Mouse (Mus musculus) kidney, embryonic 16.5 days (tissue): Measurements from ENCODE around the gene Ryk. TPM values are rescaled to one million over a fixed set of nuclear protein-coding genes. Genes with fewer than 3 reads are reported as not detected.

Experiments used
- ATAC-seq: fragments of 200-750 bp; cut with Nextera tagmentation; 2 replicates; pipeline ENCODE4 v1.8.0; 2017; ENCODE audit warnings: moderate TSS enrichment; ENCODE audit not compliant: low FRiP score, low TSS enrichment
- H3K27ac ChIP-seq: fragments of 300-500 bp; sonication (generic); 2 replicates; pipeline ENCODE4 v1.5.1; 2014; ENCODE audit warnings: low read length
- H3K27me3 ChIP-seq: fragments of 300-500 bp; sonication (generic); 2 replicates; pipeline ENCODE4 v1.6.1; 2014; ENCODE audit warnings: low read length, control low read depth, mixed read lengths; ENCODE audit not compliant: insufficient read depth
- H3K36me3 ChIP-seq: fragments of 300-500 bp; sonication (generic); 2 replicates; pipeline ENCODE4 v1.6.1; 2014; ENCODE audit warnings: low read length, control low read depth, mixed read lengths; ENCODE audit not compliant: insufficient read depth
- H3K4me1 ChIP-seq: fragments of 300-500 bp; sonication (generic); 2 replicates; pipeline ENCODE4 v1.6.1; 2014; ENCODE audit warnings: low read length, control low read depth, mixed read lengths; ENCODE audit not compliant: insufficient read depth
- H3K4me2 ChIP-seq: fragments of 300-500 bp; sonication (generic); replicated peaks from 2 replicates; pipeline ENCODE4 v1.6.1; 2014; ENCODE audit warnings: low read depth, low read length
- H3K4me3 ChIP-seq: fragments of 300-500 bp; sonication (generic); 2 replicates; pipeline ENCODE4 v1.5.1; 2014; ENCODE audit warnings: mild to moderate bottlenecking, low read length
- H3K9ac ChIP-seq: fragments of 300-500 bp; sonication (generic); replicated peaks from 2 replicates; pipeline ENCODE4 v1.6.1; 2014; ENCODE audit warnings: low read length
- H3K9me3 ChIP-seq: fragments of 300-500 bp; sonication (generic); 2 replicates; pipeline ENCODE4 v1.6.1; 2016; ENCODE audit warnings: low read length, control low read depth
- WGBS: fragments of 180-500 bp; shearing (Covaris S2); extraction: QIAGEN DNeasy Blood & Tissue Kit; methylation state at CpG from one replicate; pipeline ENCODE4 v1.1.7; 2014; 5-methylcytosine and 5-hydroxymethylcytosine counted together
- polyA plus RNA-seq: library from polyadenylated mRNA; unstranded; fragments of >200 nt; fragmentation: Nextera tagmentation; extraction: Ambion mirVana; gene quantifications from 2 replicates; pipeline ENCODE4 v1.2.1, GENCODE M21; 2015

Gene Ryk
- polyA plus RNA-seq, 1 experiment from 2014 or later, result 17.0 TPM

DNA sequence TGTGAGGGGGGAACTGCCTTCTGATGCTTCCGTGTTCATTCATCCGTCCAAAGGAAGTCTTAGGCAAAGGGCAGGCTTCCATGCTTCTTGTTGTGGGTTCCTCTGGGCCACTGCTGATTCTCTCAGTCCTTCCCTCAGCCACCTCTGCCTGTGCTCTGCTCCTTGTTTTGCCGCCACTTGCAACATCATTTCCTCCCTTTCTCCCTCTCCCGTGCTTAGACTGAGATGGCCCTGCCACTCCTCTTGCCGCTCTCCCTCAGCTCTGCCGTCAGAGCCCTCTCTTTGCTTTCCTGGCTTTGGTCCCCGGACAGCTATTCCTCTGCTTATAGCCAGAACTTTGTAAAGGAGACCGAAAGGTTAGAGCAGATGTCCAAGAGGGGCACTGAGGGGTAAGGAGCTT is 30.2 kb downstream of the Ryk start:
- WGBS, result 38% methylated on average over 8 of the region's 8 CpGs
- Histone ChIP-seq H3K9ac (no peak overlapping the region), H3K4me1 (peaks cover 56% of the 10 kb centered on the region), H3K36me3 (peaks cover 10% of the 10 kb centered on the region), H3K4me3 (no peak overlapping the region), H3K27me3 (no peaks in the 10 kb centered on the region), H3K9me3 (no peaks in the 10 kb centered on the region), H3K4me2 (no peak overlapping the region), H3K27ac (peak overlapping the region; percentile 62)
- ATAC-seq, result no peak

DNA sequence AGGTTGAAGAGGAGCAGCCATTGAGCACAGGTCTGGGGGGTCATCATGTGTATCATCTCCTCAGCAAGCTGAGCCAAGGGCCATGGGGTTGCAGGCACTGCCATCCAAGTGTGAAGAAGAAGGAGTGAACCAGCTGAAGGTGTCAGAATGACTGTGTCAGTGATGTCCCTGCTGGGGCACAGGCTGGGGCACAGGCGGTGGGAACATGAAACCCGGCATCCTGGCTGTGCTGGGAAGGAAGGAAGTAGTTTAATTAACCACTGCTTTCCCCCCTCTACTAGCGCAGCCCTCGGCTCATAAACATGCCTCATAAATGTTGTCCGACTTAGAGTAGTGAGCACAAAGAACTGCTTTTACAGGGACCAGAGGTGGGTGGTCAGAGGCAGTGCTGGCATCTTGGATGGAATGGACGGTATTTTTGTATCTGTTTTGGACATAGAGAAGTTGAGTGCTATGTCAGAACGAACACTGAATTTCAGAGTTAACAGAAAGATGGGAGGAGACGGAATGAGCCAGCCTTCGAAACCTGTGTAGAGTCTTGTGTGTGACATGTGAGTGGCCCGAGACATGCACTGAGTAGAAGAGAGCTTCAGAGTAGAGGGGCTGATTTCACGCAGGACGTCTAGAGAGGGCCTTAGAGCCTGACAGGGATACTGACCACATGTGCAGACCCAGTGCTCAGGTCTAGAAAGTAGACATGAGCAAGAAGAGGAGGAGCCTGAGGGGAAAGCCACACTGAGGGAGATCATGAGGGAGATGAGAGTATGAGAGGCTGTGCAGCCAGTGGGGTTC is 31.4 kb downstream of the Ryk start:
- whole genome bisulfite sequencing, result 17% methylated on average over 12 of the region's 12 CpGs

DNA sequence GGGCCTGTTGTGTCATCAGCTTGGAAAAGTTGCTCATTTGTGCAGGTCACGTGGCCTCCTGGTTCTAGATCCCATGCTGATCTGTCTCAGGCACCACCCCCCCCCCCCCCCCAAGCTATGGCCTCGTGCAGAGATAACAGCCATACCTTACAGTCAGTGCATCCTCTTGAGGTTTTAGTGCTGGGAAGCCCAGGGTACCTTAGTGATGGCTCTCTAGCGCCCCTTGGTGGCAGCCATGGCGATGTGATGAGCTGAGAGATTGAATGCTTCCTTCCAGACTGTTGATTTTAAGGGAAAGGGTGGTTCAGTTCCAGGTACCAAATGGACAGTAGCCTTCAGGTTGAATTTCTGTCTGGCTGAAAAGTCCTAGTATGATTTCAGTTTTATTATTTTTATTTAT is 32.2 kb downstream of the Ryk start:
- Histone ChIP-seq H3K36me3 (peaks cover 17% of the 10 kb centered on the region), H3K4me3 (no peak overlapping the region), H3K27me3 (no peaks in the 10 kb centered on the region), H3K9ac (no peak overlapping the region), H3K4me1 (peaks cover 44% of the 10 kb centered on the region), H3K4me2 (no peak overlapping the region), H3K27ac (peak overlapping the region; percentile 62), H3K9me3 (no peaks in the 10 kb centered on the region)
- peak; percentile 54 for ATAC-seq
- 4% methylated on average over 4 of the region's 4 CpGs for WGBS

More for the DNA sequence above, 31.4 kb downstream of the Ryk start:
- peaks cover 11% of the 10 kb centered on the region for H3K36me3 ChIP-seq
- H3K27ac ChIP-seq, result peak overlapping the region; percentile 62
- H3K4me2 ChIP-seq, result no peak overlapping the region
- H3K9me3 ChIP-seq, result no peaks in the 10 kb centered on the region
- H3K4me3 ChIP-seq, result no peak overlapping the region
- no peaks in the 10 kb centered on the region for H3K27me3 ChIP-seq
- ATAC-seq, result peak; percentile 76
- peaks cover 51% of the 10 kb centered on the region for H3K4me1 ChIP-seq
- H3K9ac ChIP-seq, result no peak overlapping the region

DNA sequence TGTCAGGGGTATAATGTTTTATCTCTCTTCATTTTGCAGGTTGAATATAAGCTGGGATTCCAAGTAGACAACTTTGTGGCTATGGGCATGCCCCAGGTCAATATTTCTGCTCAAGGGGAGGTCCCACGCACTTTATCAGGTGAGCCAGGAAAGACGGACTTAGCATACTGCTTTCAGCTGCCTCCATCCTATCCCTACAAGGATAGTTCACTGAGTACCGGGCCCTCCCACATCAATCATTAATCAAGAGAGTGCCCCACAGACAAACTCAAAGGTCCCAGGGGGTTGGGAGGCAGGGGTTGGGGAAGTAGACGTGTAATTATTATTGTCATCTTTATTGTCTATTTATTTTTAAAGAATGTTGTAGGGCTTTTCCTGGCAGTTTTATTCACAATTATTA is 32.8 kb downstream of the Ryk start:
- 54% methylated on average over 4 of the region's 4 CpGs for WGBS
- Histone ChIP-seq H3K27me3 (no peaks in the 10 kb centered on the region), H3K27ac (no peak overlapping the region), H3K9me3 (no peaks in the 10 kb centered on the region), H3K9ac (no peak overlapping the region), H3K36me3 (peaks cover 22% of the 10 kb centered on the region), H3K4me1 (peaks cover 37% of the 10 kb centered on the region), H3K4me2 (no peak overlapping the region), H3K4me3 (no peak overlapping the region)
- no peak for ATAC-seq

GRCm38 (mm10) chr9:102868451-102868850 is 33.7 kb downstream of the Ryk start:
- 92% methylated on average over 7 of the region's 7 CpGs for WGBS
- no peak overlapping the region for H3K4me2 ChIP-seq
- no peaks in the 10 kb centered on the region for H3K27me3 ChIP-seq
- no peak overlapping the region for H3K9ac ChIP-seq
- no peak overlapping the region for H3K27ac ChIP-seq
- no peaks in the 10 kb centered on the region for H3K9me3 ChIP-seq
- peaks cover 27% of the 10 kb centered on the region for H3K36me3 ChIP-seq
- peaks cover 33% of the 10 kb centered on the region for H3K4me1 ChIP-seq
- H3K4me3 ChIP-seq, result no peak overlapping the region
- ATAC-seq, result no peak

DNA sequence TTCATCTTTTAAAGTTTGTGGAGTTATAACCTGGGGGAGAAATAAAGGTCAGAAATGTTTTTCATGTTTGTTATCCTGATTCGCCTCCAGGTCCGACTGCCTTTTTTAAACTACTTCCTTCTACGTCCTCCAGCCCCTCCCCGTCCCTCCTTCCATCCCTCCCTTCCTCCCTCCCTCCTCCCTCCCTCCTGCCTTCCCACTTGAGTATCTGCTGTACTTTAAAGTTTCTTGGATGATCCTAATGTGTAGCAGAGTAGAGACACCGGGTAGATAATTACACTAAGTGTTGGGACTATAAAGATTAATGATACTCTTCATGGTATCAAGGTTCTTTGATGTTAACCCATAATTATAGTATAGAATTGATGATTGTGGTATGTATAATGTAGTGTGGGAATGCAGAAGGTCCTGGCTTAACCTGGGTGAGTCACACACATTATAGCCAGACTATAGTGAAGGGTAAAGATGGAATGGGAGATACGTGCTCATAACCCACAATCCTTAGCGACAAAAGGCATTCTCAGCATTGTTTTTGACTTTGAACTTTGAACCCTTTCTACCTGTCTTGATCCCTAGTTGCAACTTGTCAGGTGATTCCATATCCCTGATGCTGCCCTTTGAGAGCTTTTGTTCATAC is 41.5 kb downstream of the Ryk start:
- ATAC-seq, result no peak

GRCm38 (mm10) chr9:102877916-102878315 is 43.2 kb downstream of the Ryk start:
- H3K27me3 ChIP-seq, result no peaks in the 10 kb centered on the region
- H3K9me3 ChIP-seq, result no peaks in the 10 kb centered on the region
- no peak overlapping the region for H3K9ac ChIP-seq
- 86% methylated on average over 9 of the region's 9 CpGs for WGBS
- H3K36me3 ChIP-seq, result peaks cover 37% of the 10 kb centered on the region
- H3K4me2 ChIP-seq, result no peak overlapping the region
- ATAC-seq, result no peak
- no peaks in the 10 kb centered on the region for H3K4me1 ChIP-seq
- no peak overlapping the region for H3K4me3 ChIP-seq
- H3K27ac ChIP-seq, result no peak overlapping the region

More for the DNA sequence above, 41.5 kb downstream of the Ryk start:
- H3K4me3 ChIP-seq, result no peak overlapping the region
- H3K4me2 ChIP-seq, result no peak overlapping the region
- WGBS, result 77% methylated on average over 7 of the region's 7 CpGs
- H3K4me1 ChIP-seq, result no peaks in the 10 kb centered on the region
- H3K9ac ChIP-seq, result no peak overlapping the region
- no peaks in the 10 kb centered on the region for H3K27me3 ChIP-seq
- no peaks in the 10 kb centered on the region for H3K9me3 ChIP-seq
- no peak overlapping the region for H3K27ac ChIP-seq
- peaks cover 47% of the 10 kb centered on the region for H3K36me3 ChIP-seq

- peaks cover 35% of the 10 kb centered on the region for H3K36me3 ChIP-seq
- no peak overlapping the region for H3K4me2 ChIP-seq
- 67% methylated on average over 8 of the region's 8 CpGs for WGBS
- no peak overlapping the region for H3K27ac ChIP-seq
- no peaks in the 10 kb centered on the region for H3K27me3 ChIP-seq
- ATAC-seq, result no peak
- H3K4me1 ChIP-seq, result no peaks in the 10 kb centered on the region
- no peak overlapping the region for H3K9ac ChIP-seq
- no peaks in the 10 kb centered on the region for H3K9me3 ChIP-seq
- H3K4me3 ChIP-seq, result no peak overlapping the region
These were observed 44.8 kb downstream of the Ryk start for GRCm38 (mm10) chr9:102879545-102879944.

- H3K27ac ChIP-seq, result no peak overlapping the region
- H3K27me3 ChIP-seq, result no peaks in the 10 kb centered on the region
- H3K36me3 ChIP-seq, result peaks cover 11% of the 10 kb centered on the region; the same call in 1 of the 2 replicates
- 89% methylated on average over 9 of the region's 9 CpGs for WGBS
- no peaks in the 10 kb centered on the region for H3K4me1 ChIP-seq
- H3K4me3 ChIP-seq, result no peak overlapping the region
- H3K9me3 ChIP-seq, result no peaks in the 10 kb centered on the region
- H3K4me2 ChIP-seq, result no peak overlapping the region
- ATAC-seq, result no peak
- H3K9ac ChIP-seq, result no peak overlapping the region
These were observed 50.0 kb downstream of the Ryk start for GRCm38 (mm10) chr9:102884703-102885102.

DNA sequence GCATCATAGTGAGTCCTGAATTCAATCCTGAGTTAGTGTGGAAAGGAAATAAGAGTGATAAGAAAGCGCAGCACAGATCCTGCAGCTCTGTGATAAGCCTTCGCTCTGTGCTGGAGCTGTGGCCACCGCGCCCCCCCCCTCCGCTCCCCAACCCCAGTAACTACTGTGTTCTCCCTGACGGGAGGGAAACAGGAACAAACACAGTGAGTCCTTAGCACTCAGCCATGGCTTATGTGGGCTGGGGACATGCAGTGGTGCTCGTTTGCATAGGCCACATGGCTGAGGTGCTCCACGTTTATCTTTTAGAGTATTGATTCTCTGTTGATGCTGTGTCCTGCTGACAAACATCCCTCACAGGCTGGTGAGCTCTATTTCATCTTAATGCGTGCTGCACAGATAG is 55.4 kb downstream of the Ryk start:
- Histone ChIP-seq H3K9ac (no peak overlapping the region), H3K9me3 (no peaks in the 10 kb centered on the region), H3K27ac (no peak overlapping the region), H3K27me3 (no peaks in the 10 kb centered on the region), H3K4me2 (no peak overlapping the region), H3K4me3 (no peak overlapping the region), H3K36me3 (peaks cover 30% of the 10 kb centered on the region), H3K4me1 (0 out of 2 replicates have a peak, but pooled peaks cover 2% of the 10 kb centered on the region)
- no peak for ATAC-seq
- 85% methylated on average over 9 of the region's 9 CpGs for WGBS
